Mouse (Mus musculus) thymus, adult 2 months (tissue): ENCODE data around the gene Vmn2r86.

Experiments used
- CTCF ChIP-seq: fragments of 200-500 bp; IDR thresholded peaks from 2 replicates; pipeline ENCODE4 v1.5.1; 2012; ENCODE audit warnings: mild to moderate bottlenecking, control low read depth, low read length, moderate library complexity, borderline replicate concordance; ENCODE audit not compliant: control insufficient read depth, poor library complexity, insufficient read depth; ENCODE audit errors: extremely low read depth
- POLR2A ChIP-seq: fragments of 200-500 bp; IDR thresholded peaks from 2 replicates; pipeline ENCODE4 v1.6.1; 2012; ENCODE audit warnings: mild to moderate bottlenecking, low read length, control low read depth, moderate library complexity; ENCODE audit not compliant: control insufficient read depth, poor library complexity, insufficient read depth; ENCODE audit errors: extremely low read depth

GRCm38 (mm10) chr10:130420401-130420800, 35.4 kb downstream of the Vmn2r86 start:
- no peak for TF ChIP-seq POLR2A
- TF ChIP-seq CTCF, result no peak
